Mouse (Mus musculus): Measurements from ENCODE around the gene Slc25a39.
A peak's percentile ranks its signal among the peaks of the same experiment; 100 is the strongest.
"Not testable (repeated sequence)": the region's sequence is repeated elsewhere in the genome, so short reads cannot be mapped to it uniquely, and the experiment has no call there.

The Slc25a39 gene

GRCm38 (mm10) chr11:102395250-102395649 lies 12.5 kb downstream of the Slc25a39 start:
- DNase-seq (ENCODE audit: low read depth, low spot score): no peak

- DNase-seq (ENCODE audit: low read depth, low spot score): no peak
These were observed 13.2 kb downstream of the Slc25a39 start for GRCm38 (mm10) chr11:102394421-102395124.

GRCm38 (mm10) chr11:102393719-102394420 lies 13.9 kb downstream of the Slc25a39 start:
- DNase-seq (ENCODE audit: low read depth, low spot score): no peak

- peak; percentile 93 for DNase-seq (ENCODE audit: low read depth, low spot score)
These were observed 14.5 kb downstream of the Slc25a39 start, which contains the start of gene Rundc3a for GRCm38 (mm10) chr11:102393238-102393634. Rundc3a (plus strand) TSS chr11:102393403.

GRCm38 (mm10) chr11:102392441-102393237 lies 15.1 kb downstream of the Slc25a39 start:
- no peak for DNase-seq (ENCODE audit: low read depth, low spot score)

- DNase-seq (ENCODE audit: low read depth, low spot score): not testable (repeated sequence)
These were observed 18.3 kb downstream of the Slc25a39 start for GRCm38 (mm10) chr11:102389436-102389835.

- no peak for DNase-seq (ENCODE audit: low read depth, low spot score)
These were observed 21.6 kb downstream of the Slc25a39 start for GRCm38 (mm10) chr11:102386121-102386520.

GRCm38 (mm10) chr11:102385075-102385474 lies 22.7 kb downstream of the Slc25a39 start:
- DNase-seq (ENCODE audit: low read depth, low spot score): no peak

- no peak for DNase-seq (ENCODE audit: low read depth, low spot score)
These were observed 23.3 kb downstream of the Slc25a39 start for GRCm38 (mm10) chr11:102384418-102384817.

- DNase-seq (ENCODE audit: low read depth, low spot score): no peak
These were observed 24.2 kb downstream of the Slc25a39 start for GRCm38 (mm10) chr11:102383365-102384136.

- no peak for DNase-seq (ENCODE audit: low read depth, low spot score)
These were observed 25.0 kb downstream of the Slc25a39 start for GRCm38 (mm10) chr11:102382794-102383193.

- DNase-seq (ENCODE audit: low read depth, low spot score): no peak
These were observed 26.2 kb downstream of the Slc25a39 start for GRCm38 (mm10) chr11:102381341-102382100.

GRCm38 (mm10) chr11:102380091-102380490 lies 27.7 kb downstream of the Slc25a39 start:
- DNase-seq (ENCODE audit: low read depth, low spot score): no peak

- DNase-seq (ENCODE audit: low read depth, low spot score): peak; percentile 66
These were observed 30.6 kb downstream of the Slc25a39 start for GRCm38 (mm10) chr11:102377186-102377585.

GRCm38 (mm10) chr11:102376196-102376835 lies 31.4 kb downstream of the Slc25a39 start:
- DNase-seq (ENCODE audit: low read depth, low spot score): no peak

GRCm38 (mm10) chr11:102375196-102376173 lies 32.3 kb downstream of the Slc25a39 start:
- no peak for DNase-seq (ENCODE audit: low read depth, low spot score)

- no peak for DNase-seq (ENCODE audit: low read depth, low spot score)
These were observed 33.5 kb downstream of the Slc25a39 start for GRCm38 (mm10) chr11:102374108-102374725.

GRCm38 (mm10) chr11:102373646-102374045 lies 34.1 kb downstream of the Slc25a39 start:
- DNase-seq (ENCODE audit: low read depth, low spot score): no peak

Data from WW6 (cell line).